ENCODE assay signal across 8 mouse cellular contexts in the genomic region with DNA sequence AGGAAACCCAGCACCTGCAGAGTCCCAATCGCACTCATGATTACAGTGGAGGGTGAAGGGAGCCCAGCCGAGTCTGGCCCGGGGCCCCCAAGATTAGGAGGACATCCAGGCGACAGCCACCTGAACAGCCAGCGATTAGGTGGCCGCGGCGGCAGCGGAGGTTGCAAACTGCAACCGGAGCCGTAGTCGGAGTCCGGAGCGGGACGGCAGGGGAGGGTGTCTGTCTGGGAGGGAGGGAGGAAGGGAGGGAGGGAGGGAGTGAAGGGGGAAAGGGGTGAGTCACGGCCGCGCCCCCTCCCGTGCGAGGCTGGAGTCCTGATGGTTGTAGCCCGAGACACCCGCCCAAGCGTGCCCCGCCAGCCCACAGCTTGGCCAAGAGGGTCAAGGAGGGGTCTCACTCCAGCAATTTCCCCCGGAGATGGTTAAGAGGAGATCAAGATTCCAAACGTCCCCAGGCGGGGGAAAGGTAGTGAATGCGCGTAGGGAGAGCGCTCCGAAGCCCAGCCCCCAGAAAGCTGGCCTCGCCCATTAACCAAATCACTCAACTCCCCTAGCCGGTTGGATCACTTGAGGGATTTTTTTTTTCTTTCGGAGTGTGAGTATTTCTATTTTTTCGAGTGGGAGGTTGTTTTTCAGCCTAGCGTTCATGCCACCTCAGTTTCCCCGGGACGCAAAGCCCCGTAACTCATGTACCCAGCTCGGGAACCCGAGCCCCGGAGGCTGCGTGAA. TPM values are rescaled to one million over a fixed set of nuclear protein-coding genes. Genes with fewer than 3 reads are reported as not detected.
A peak's percentile ranks its signal among the peaks of the same experiment; 100 is the strongest.
DNase-seq lines count a peak whose midpoint lies in the region; ATAC-seq lines count a peak whose summit lies in the region.

A gene (minus strand): TSS at position 189 of the 729 bp plus-strand sequence.

- peaks cover 28% of the 10 kb centered on the region for H3K27me3 ChIP-seq in embryonic facial prominence, embryonic 14.5 days (replicated peaks; ENCODE audit: control insufficient read depth, insufficient read depth, low read length)

- no peaks in the 10 kb centered on the region for H3K9me3 ChIP-seq in embryonic facial prominence, embryonic 14.5 days (ENCODE audit: control insufficient read depth, low read length)

- H3K36me3 ChIP-seq in embryonic facial prominence, embryonic 14.5 days (ENCODE audit: control insufficient read depth, insufficient read depth, low read length) = no peaks in the 10 kb centered on the region

- H3K9ac ChIP-seq in embryonic facial prominence, embryonic 14.5 days (ENCODE audit: low read depth, low read length) = peak within 1 kb of the TSS; percentile 67

- peak within 1 kb of the TSS; percentile 98 for H3K4me2 ChIP-seq in embryonic facial prominence, embryonic 14.5 days (ENCODE audit: low read depth, low read length)

- peak within 1 kb of the TSS; percentile 69 for H3K4me3 ChIP-seq in embryonic facial prominence, embryonic 14.5 days (ENCODE audit: low read depth, low read length)

- peak; percentile 74 for DNase-seq in WW6 (ENCODE audit: low read depth, low spot score)
- DNase-seq in embryonic facial prominence, embryonic 14.5 days (ENCODE audit: low spot score) = peak; percentile 90
- peak; percentile 20 for DNase-seq in heart, postnatal 25 days (ENCODE audit: low spot score)
- DNase-seq in kidney, postnatal 4 days = peak; percentile 69 to 82
- DNase-seq in spleen, postnatal 36 days (ENCODE audit: low spot score in 2 of 2) = peak; percentile 10 to 23
- DNase-seq in frontal cortex, postnatal 14 days (ENCODE audit: low spot score in 2 of 2) = no peak

- peak within 1 kb of the TSS; percentile 86 for H3K27ac ChIP-seq in embryonic facial prominence, embryonic 14.5 days (replicated peaks; ENCODE audit: low read depth, low read length)

- 0% methylated on average over 40 of the region's 43 CpGs for WGBS in embryonic facial prominence, embryonic 14.5 days

- peak; percentile 74 for ATAC-seq in CD4-positive, CD25-positive, alpha-beta regulatory T cell, adult 4 months
- ATAC-seq in embryonic facial prominence, embryonic 14.5 days (ENCODE audit: low read depth) = peak; percentile 79
- peak; percentile 40 for ATAC-seq in megakaryocyte progenitor cell, adult 5-6 weeks (replicated peaks; ENCODE audit: poor library complexity)

- intact Hi-C loops in heart, postnatal 25 days (cut with DNase I) = no loop called here

- H3K4me1 ChIP-seq in embryonic facial prominence, embryonic 14.5 days (ENCODE audit: control insufficient read depth, insufficient read depth, low read length) = peaks cover 6% of the 10 kb centered on the region; the same call in 1 of the 2 replicates

RNA-seq across cellular contexts. Expression of the gene that starts here (rescaled TPM):
- polyA plus RNA-seq in CD4-positive, CD25-positive, alpha-beta regulatory T cell, adult 4 months (2017; shearing (Covaris generic)) = 1 to 10 TPM; 6.6 to 9.3 TPM
- polyA plus RNA-seq in embryonic facial prominence, embryonic 14.5 days (2014; fragmentation: Nextera tagmentation; extraction: Ambion mirVana) = 22.5 and 22.7 TPM in 2 replicates
- 1 to 10 TPM; 8.3 to 8.6 TPM for total RNA-seq in heart, postnatal 25 days (2021)
- total RNA-seq in megakaryocyte progenitor cell, adult 5-6 weeks (2015) = 2.1 and 2.9 TPM in 2 replicates
- 1.7 and 2.1 TPM in 2 replicates for total RNA-seq in megakaryocyte progenitor cell, adult 5-6 weeks (2017)

Comparison
In these comparisons a context has a peak if more than half of its experiments do, and no peak if none do; other contexts are left out.
1. DNase-seq: peak in WW6 (single experiment), embryonic facial prominence, embryonic 14.5 days (single experiment), heart, postnatal 25 days (single experiment), kidney, postnatal 4 days (2 of 2) and spleen, postnatal 36 days (2 of 2); none in frontal cortex, postnatal 14 days (0 of 2).
2. Peak in every context shown above with its lines, with median percentiles within 50 percentile points of each other: ATAC-seq.